Mouse (Mus musculus) regulatory T cell (primary cell): ENCODE results near the gene Cdhr2.

Experiments
- in situ Hi-C: fragments of 300-600 bp; cut with MboI, MseI; formaldehyde crosslinking; loops from one replicate; pipeline ENCODE4 v1.15.1; 2025; ENCODE audit warnings: high pct_unique_total_duplicates

Gene Cdhr2

GRCm38 (mm10) chr13:54780592-54780991 lies 79.3 kb downstream of the Cdhr2 start:
- in situ Hi-C loops: no loop called here

GRCm38 (mm10) chr13:54781086-54781485 lies 79.8 kb downstream of the Cdhr2 start:
- in situ Hi-C loops: no loop called here

- in situ Hi-C loops: no loop called here
These were observed 82.0 kb downstream of the Cdhr2 start for GRCm38 (mm10) chr13:54783235-54783634.

- in situ Hi-C loops: no loop called here
These were observed 82.4 kb downstream of the Cdhr2 start, which contains the start of gene Eif4e1b for GRCm38 (mm10) chr13:54783698-54784097. Eif4e1b (plus strand) TSS chr13:54783998.
